Mouse (Mus musculus) left cerebral cortex, adult 9 months (tissue): ENCODE data around the gene Iba57.
A peak's percentile ranks its signal among the peaks of the same experiment; 100 is the strongest.
"Not testable (repeated sequence)": the region's sequence is repeated elsewhere in the genome, so short reads cannot be mapped to it uniquely, and the experiment has no call there.

Experiments
- DNase-seq, 2 experiments: peaks; one replicate each; pipeline ENCODE4 v3.0.0; 2022; ENCODE audit warnings: low spot score in 2 of 2

Gene Iba57

GRCm38 (mm10) chr11:59163255-59164236 lies at the start of gene Iba57:
Gene Iba57, minus strand, starts transcription at chr11:59163739.
- DNase-seq: peak; percentile 99

- no peak for DNase-seq
These were observed 49.5 kb upstream of the Iba57 start for GRCm38 (mm10) chr11:59212892-59213494.

DNA sequence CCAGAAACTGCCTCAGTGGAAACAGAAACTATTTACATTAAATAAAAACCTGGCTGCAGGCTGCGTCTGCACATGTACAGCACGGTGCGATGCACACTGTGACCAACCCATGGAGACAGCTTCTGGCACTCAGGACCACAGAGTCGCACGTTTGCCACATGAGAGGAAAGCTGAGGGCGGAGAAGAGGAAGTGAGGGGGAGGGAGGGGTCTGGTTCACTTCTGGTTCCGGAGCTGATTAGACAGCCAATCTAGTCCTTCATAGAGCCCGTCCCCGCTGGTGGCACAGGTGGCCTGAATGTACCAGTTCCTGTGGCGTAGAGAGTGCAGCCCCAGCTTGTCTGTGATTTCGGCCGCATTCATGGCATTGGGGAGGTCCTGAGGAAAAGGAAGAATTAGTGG lies 48.8 kb upstream of the Iba57 start:
- DNase-seq: not testable (repeated sequence)

GRCm38 (mm10) chr11:59211561-59211960 lies 48.0 kb upstream of the Iba57 start:
- DNase-seq: not testable (repeated sequence)

- DNase-seq: no peak
These were observed 46.5 kb upstream of the Iba57 start for GRCm38 (mm10) chr11:59210020-59210419.

DNA sequence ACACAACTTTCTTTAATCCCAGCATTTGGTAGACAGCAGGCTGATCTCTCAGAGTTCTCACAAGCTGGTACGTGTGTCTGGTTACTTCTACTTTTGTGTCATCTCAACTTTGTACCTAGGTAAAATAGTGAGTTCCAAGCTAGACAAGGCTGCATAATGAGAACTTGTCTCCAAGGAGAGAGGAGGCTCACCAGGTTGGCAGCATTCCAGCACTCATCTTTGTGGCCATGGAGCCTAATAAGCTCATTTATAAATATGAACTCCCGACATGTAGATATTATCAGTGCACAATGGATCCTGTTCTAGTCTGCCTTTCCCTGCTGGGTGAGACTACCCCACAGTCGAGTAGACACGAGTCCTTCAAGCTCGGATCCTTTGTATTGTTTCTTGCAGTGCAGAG lies 46.0 kb upstream of the Iba57 start:
- no peak for DNase-seq

DNA sequence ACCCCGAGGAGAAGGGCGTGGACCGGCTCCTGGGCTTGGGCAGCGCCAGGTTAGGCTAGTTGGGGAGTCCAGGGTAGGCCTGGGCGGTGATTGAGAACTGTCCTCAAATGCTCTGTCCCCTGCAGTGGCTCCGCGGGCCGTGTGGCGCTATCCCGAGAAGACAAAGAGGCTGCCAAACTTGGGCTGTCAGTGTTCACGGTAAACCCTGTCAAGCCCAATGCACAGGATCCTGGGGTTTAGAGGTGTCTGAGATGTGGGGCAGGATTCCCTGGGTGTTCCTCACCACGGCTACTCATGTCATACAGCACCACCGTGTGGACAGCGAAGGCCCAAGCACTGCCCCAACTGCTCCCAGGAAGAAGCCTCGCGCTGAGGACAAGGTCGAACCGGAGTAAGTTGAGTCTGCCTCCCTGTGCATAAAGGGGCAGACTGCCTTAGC lies 45.5 kb upstream of the Iba57 start:
- DNase-seq: peak in 1 of 2 experiments; percentile 71

- DNase-seq: peak; percentile 89 to 95
These were observed 44.8 kb upstream of the Iba57 start, which contains the start of gene 2310033P09Rik for GRCm38 (mm10) chr11:59208153-59208831. Gene 2310033P09Rik, plus strand, starts transcription at chr11:59208321.

DNA sequence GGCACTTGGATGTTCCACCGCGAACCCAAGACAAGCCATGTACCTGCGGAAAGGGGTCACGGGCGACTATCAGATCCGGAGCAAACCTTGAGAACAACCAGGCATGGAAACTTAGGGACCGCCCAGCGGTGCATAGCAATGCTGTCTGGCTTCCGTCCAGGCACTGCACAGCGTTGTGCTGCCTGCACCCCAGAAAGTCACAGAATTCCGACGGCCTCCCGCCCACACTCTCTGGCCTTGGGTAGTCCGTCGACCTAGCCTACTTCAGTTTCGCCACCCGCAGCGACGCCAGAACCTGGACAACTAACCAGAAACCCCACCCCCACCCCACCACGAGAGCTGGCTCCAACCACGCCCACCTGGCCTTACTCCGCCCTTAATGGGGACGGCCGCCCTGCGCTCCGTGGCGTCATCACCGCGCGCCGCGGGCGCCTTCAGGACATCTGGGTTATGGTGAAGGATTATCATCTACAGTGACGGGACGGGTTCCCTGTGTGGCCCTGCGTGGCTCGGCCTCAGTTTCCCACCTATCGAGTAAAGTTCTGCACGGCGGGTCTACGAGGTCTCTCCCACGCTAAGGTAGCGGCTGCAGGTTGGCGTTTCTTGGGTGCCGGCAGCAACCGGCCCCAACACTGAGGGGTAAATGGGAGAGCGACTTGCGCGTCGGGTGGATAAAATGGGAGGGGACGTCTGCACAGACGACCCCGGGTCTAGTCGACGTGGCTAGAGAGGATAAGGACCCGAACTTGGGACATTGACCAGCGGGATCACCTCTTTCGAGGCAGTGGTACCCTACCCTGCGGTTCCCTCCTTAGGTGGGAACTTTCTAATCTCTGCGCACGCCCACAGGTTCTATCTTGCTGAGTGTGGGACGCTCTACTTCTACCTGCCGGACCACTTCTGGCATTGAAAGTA lies 38.8 kb upstream of the Iba57 start, which contains the start of gene Mrpl55:
Mrpl55 (plus strand) TSS at position 406 of the 915 bp plus-strand sequence.
- peak; percentile 64 to 92 for DNase-seq

- no peak for DNase-seq
These were observed 37.9 kb upstream of the Iba57 start for GRCm38 (mm10) chr11:59201216-59202002.

DNA sequence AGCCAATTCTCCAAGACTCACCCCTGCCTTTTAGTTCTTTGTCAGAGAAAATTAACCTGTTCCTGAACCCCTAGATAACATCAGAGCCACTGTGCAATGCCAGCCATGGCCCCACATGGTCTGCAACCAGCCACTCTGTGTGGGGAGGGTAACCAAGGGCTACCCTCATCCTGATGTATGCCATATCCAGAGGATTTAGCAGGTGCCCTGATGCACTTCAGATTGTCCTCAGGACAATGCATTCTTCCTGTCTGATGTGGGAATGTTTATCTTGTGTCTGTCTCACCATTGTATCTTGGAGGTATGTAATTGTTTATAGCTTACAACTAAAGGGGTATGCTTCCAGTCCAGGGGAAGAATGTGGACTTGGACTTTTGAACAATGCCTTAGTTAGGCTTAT lies 32.7 kb upstream of the Iba57 start:
- DNase-seq: no peak

DNA sequence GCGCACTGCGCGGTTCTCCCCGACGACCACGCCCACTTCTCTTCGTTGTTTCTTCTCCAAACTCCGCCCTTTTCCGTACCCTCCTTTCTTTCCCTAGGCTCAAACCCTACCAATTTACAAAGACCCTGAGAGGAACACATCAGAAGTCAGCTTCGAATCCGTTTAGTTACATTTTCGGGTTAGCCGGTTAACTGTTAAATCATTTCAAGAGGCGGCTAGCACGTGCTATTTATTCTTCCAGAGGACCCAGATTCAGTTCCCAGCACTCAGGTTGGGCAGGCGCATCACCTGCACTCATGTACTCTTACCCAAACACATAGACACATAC lies 28.5 kb upstream of the Iba57 start, which contains the start of gene Guk1:
Guk1 (minus strand) TSS at position 154 of the 328 bp plus-strand sequence.
- no peak for DNase-seq

GRCm38 (mm10) chr11:59191231-59192058 lies 27.9 kb upstream of the Iba57 start:
- DNase-seq: peak; percentile 81 to 89

GRCm38 (mm10) chr11:59187706-59188105 lies 24.2 kb upstream of the Iba57 start:
- DNase-seq: no peak

DNA sequence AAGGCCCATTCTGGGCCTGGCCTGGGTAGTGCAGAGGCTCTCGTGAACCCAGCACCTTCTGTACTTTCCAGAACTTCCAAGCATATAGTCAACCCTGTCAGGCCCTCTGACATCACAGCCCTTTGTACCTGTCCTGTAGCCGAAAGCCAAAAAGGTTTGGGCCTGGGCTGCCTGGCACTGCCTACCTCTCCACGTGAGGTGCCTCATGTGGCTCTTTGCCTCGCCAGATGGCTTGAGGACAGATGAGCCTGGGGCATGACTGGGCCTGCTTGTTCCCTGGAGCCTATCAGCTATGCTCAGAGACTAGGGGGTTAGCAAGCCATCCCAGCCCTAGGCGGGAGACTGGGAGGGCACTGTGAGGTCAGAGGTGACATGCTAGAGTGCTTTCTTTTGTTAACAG lies 22.0 kb upstream of the Iba57 start:
- no peak for DNase-seq

- DNase-seq: peak in 1 of 2 experiments; percentile 69
These were observed 20.3 kb upstream of the Iba57 start for GRCm38 (mm10) chr11:59183821-59184220.

DNA sequence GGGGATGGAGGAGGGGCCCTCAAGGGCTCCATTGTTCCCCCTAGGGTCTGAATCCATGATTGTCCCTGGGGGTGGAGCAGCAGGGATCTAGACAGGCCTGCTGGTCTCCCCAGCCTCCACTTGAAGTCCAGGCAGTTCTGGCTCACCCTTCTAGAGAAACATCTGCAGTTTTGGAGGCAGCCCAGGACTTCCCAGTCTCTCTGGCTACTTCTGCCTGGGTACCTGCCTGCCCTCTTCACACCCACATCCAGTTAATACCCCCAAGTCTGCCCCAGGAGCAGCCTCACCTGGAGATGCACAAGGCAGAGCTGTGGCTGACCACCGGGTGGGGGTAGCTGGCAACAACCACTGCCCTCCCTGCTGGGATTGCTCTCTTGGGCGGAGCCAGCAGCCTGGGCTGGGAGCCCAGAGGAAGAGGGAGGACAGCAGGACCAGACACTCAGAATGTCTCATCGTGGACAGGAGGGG lies 19.4 kb upstream of the Iba57 start, which contains the start of gene Gjc2:
Gjc2 (minus strand) TSS at position 350 of the 468 bp plus-strand sequence.
- DNase-seq: peak in 1 of 2 experiments; percentile 44

GRCm38 (mm10) chr11:59176921-59177320 lies 13.4 kb upstream of the Iba57 start:
- no peak for DNase-seq

DNA sequence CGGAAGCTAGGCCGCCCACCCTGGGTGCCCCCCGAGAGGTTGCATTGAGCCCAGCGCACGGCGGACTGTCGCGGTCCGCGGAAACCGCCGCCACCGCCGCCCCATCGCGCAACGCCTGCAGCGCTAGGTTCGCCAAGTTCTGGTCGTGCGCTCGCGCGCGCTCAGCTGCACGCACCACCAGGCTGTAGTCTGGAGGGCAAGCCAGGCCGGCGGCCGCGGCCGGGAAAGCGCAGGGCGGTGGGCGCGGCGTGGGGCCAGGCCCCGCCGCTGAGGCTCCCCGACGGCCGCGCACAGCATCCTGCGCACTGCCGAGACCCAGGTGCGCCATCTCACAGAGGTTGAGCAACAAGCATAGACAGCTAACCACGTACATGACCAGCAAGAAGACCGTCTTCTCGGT lies 12.9 kb upstream of the Iba57 start:
- no peak for DNase-seq
